Mouse (Mus musculus): Measurements from ENCODE around the gene Gm49383. TPM values are rescaled to one million over a fixed set of nuclear protein-coding genes. Genes with fewer than 3 reads are reported as not detected.
"Not testable (repeated sequence)": the region's sequence is repeated elsewhere in the genome, so short reads cannot be mapped to it uniquely, and the experiment has no call there.

Gm49383 gene
- polyA plus RNA-seq, 1 experiment, result 2.6 TPM

GRCm38 (mm10) chr12:69171307-69171706 lies 25.6 kb downstream of the Gm49383 start:
- TF ChIP-seq POLR2A (IDR thresholded peaks at IDR 0.05; ENCODE audit: insufficient read length, low read depth) (no peak), MAX (IDR thresholded peaks at IDR 0.05; ENCODE audit: low read depth) (no peak), E2F4 (IDR thresholded peaks at IDR 0.05; ENCODE audit: insufficient read depth) (no peak), MYOG (IDR thresholded peaks at IDR 0.05; ENCODE audit: control insufficient read depth in 1 of 3, insufficient read depth in 1 of 3, insufficient read length in 2 of 3, low read depth in 2 of 3) (no peak), REST (IDR thresholded peaks at IDR 0.05; ENCODE audit: insufficient read depth, insufficient read length) (no peak), TCF12 (IDR thresholded peaks at IDR 0.05; ENCODE audit: insufficient read depth, poor library complexity, severe bottlenecking) (no peak), USF1 (IDR thresholded peaks at IDR 0.05; ENCODE audit: low read depth) (no peak), MYOD1 (IDR thresholded peaks at IDR 0.05; ENCODE audit: control insufficient read depth in 1 of 3, insufficient read length in 2 of 3, low read depth in 2 of 3) (no peak), TCF3 (IDR thresholded peaks at IDR 0.05; ENCODE audit: insufficient read length, low read depth) (no peak), POLR2AphosphoS2 (IDR thresholded peaks at IDR 0.05; ENCODE audit: insufficient read length, low read depth) (no peak), SRF (IDR thresholded peaks at IDR 0.05; ENCODE audit: control insufficient read depth, insufficient read length, low read depth) (no peak), CEBPB (IDR thresholded peaks at IDR 0.05; ENCODE audit: insufficient read depth, poor library complexity, severe bottlenecking) (no peak)
- Histone ChIP-seq H3K27me3 (ENCODE audit: control insufficient read depth, insufficient read depth, insufficient read length) (no peaks in the 10 kb centered on the region), H3K4me3 (no peak overlapping the region), H3K36me3 (ENCODE audit: control insufficient read depth, insufficient read depth) (no peaks in the 10 kb centered on the region), H3K4me2 (ENCODE audit: low read depth) (no peak overlapping the region), H3K79me2 (ENCODE audit: control insufficient read depth, insufficient read depth) (peaks cover 5% of the 10 kb centered on the region), H3ac (ENCODE audit: control insufficient read depth, insufficient read length) (no peak overlapping the region)

- no peaks in the 10 kb centered on the region for H3K36me3 ChIP-seq (ENCODE audit: control insufficient read depth, insufficient read depth)
- H3K4me2 ChIP-seq (ENCODE audit: low read depth), result peak within 1 kb of the TSS; percentile 93
- H3ac ChIP-seq (ENCODE audit: control insufficient read depth, insufficient read length), result peak within 1 kb of the TSS; percentile 51
- peak within 1 kb of the TSS; percentile 86 for H3K4me3 ChIP-seq
- no peaks in the 10 kb centered on the region for H3K27me3 ChIP-seq (ENCODE audit: control insufficient read depth, insufficient read depth, insufficient read length)
- TF ChIP-seq POLR2A (IDR thresholded peaks at IDR 0.05; ENCODE audit: insufficient read length, low read depth), result peak; percentile 59
- no peak for TF ChIP-seq CEBPB (IDR thresholded peaks at IDR 0.05; ENCODE audit: insufficient read depth, poor library complexity, severe bottlenecking)
- no peak for TF ChIP-seq REST (IDR thresholded peaks at IDR 0.05; ENCODE audit: insufficient read depth, insufficient read length)
- no peak for TF ChIP-seq TCF3 (IDR thresholded peaks at IDR 0.05; ENCODE audit: insufficient read length, low read depth)
- TF ChIP-seq TCF12 (IDR thresholded peaks at IDR 0.05; ENCODE audit: insufficient read depth, poor library complexity, severe bottlenecking), result no peak
- peak in 1 of 3 experiments; percentile 13 for TF ChIP-seq MYOG (IDR thresholded peaks at IDR 0.05; ENCODE audit: control insufficient read depth in 1 of 3, insufficient read depth in 1 of 3, insufficient read length in 2 of 3, low read depth in 2 of 3)
- TF ChIP-seq SRF (IDR thresholded peaks at IDR 0.05; ENCODE audit: control insufficient read depth, insufficient read length, low read depth), result no peak
- no peak for TF ChIP-seq USF1 (IDR thresholded peaks at IDR 0.05; ENCODE audit: low read depth)
- peak; percentile 97 for TF ChIP-seq MAX (IDR thresholded peaks at IDR 0.05; ENCODE audit: low read depth)
- peak; percentile 36 for TF ChIP-seq POLR2AphosphoS2 (IDR thresholded peaks at IDR 0.05; ENCODE audit: insufficient read length, low read depth)
- TF ChIP-seq E2F4 (IDR thresholded peaks at IDR 0.05; ENCODE audit: insufficient read depth), result peak; percentile 100
- TF ChIP-seq MYOD1 (IDR thresholded peaks at IDR 0.05; ENCODE audit: control insufficient read depth in 1 of 3, insufficient read length in 2 of 3, low read depth in 2 of 3), result peak in 1 of 3 experiments; percentile 3
- H3K79me2 ChIP-seq (ENCODE audit: control insufficient read depth, insufficient read depth), result peaks cover 5% of the 10 kb centered on the region
Measured at GRCm38 (mm10) chr12:69168461-69169106, 28.3 kb downstream of the Gm49383 start, which contains the start of gene Lrr1. Gene Lrr1, plus strand, starts transcription at chr12:69168814.

- Histone ChIP-seq H3K4me2 (ENCODE audit: low read depth) (peak overlapping the region; percentile 93), H3K36me3 (ENCODE audit: control insufficient read depth, insufficient read depth) (no peaks in the 10 kb centered on the region), H3K27me3 (ENCODE audit: control insufficient read depth, insufficient read depth, insufficient read length) (no peaks in the 10 kb centered on the region), H3K79me2 (ENCODE audit: control insufficient read depth, insufficient read depth) (peaks cover 5% of the 10 kb centered on the region), H3K4me3 (peak overlapping the region; percentile 86), H3ac (ENCODE audit: control insufficient read depth, insufficient read length) (peak overlapping the region; percentile 51)
- TF ChIP-seq TCF12 (IDR thresholded peaks at IDR 0.05; ENCODE audit: insufficient read depth, poor library complexity, severe bottlenecking) (no peak), SRF (IDR thresholded peaks at IDR 0.05; ENCODE audit: control insufficient read depth, insufficient read length, low read depth) (no peak), USF1 (IDR thresholded peaks at IDR 0.05; ENCODE audit: low read depth) (no peak), POLR2AphosphoS2 (IDR thresholded peaks at IDR 0.05; ENCODE audit: insufficient read length, low read depth) (no peak), REST (IDR thresholded peaks at IDR 0.05; ENCODE audit: insufficient read depth, insufficient read length) (no peak), MYOD1 (IDR thresholded peaks at IDR 0.05; ENCODE audit: control insufficient read depth in 1 of 3, insufficient read length in 2 of 3, low read depth in 2 of 3) (no peak), MAX (IDR thresholded peaks at IDR 0.05; ENCODE audit: low read depth) (no peak), MYOG (IDR thresholded peaks at IDR 0.05; ENCODE audit: control insufficient read depth in 1 of 3, insufficient read depth in 1 of 3, insufficient read length in 2 of 3, low read depth in 2 of 3) (no peak), TCF3 (IDR thresholded peaks at IDR 0.05; ENCODE audit: insufficient read length, low read depth) (no peak), POLR2A (IDR thresholded peaks at IDR 0.05; ENCODE audit: insufficient read length, low read depth) (no peak), CEBPB (IDR thresholded peaks at IDR 0.05; ENCODE audit: insufficient read depth, poor library complexity, severe bottlenecking) (no peak), E2F4 (IDR thresholded peaks at IDR 0.05; ENCODE audit: insufficient read depth) (no peak)
Measured at GRCm38 (mm10) chr12:69167656-69168460, 29.0 kb downstream of the Gm49383 start.

GRCm38 (mm10) chr12:69166861-69167581 lies 29.9 kb downstream of the Gm49383 start:
- H3ac ChIP-seq (ENCODE audit: control insufficient read depth, insufficient read length); H3K27me3 ChIP-seq (ENCODE audit: control insufficient read depth, insufficient read depth, insufficient read length); H3K79me2 ChIP-seq (ENCODE audit: control insufficient read depth, insufficient read depth); H3K4me2 ChIP-seq (ENCODE audit: low read depth); H3K36me3 ChIP-seq (ENCODE audit: control insufficient read depth, insufficient read depth); H3K4me3 ChIP-seq: not testable (repeated sequence)
